8 mouse cellular contexts compared by ENCODE assay signal in genomic region chr19:60756192-60757098, GRCm38 (mm10). TPM values are rescaled to one million over a fixed set of nuclear protein-coding genes. Genes with fewer than 3 reads are reported as not detected.
DNase-seq lines count a peak whose midpoint lies in the region; ATAC-seq and TF ChIP-seq lines count a peak whose summit lies in the region.

No protein-coding gene starts in this region.

- H3K27me3 ChIP-seq in embryonic facial prominence, embryonic 12.5 days: 0 out of 2 replicates have a peak, but pooled peaks cover 8% of the 10 kb centered on the region
- peaks cover 7% of the 10 kb centered on the region; the same call in 1 of the 2 replicates for H3K27me3 ChIP-seq in heart, embryonic 14.5 days (ENCODE audit: control insufficient read depth, insufficient read depth, low read length)
- peaks cover 13% of the 10 kb centered on the region for H3K27me3 ChIP-seq in liver, embryonic 14.5 days (ENCODE audit: control insufficient read depth, insufficient read depth, low read length)

- no peak for TF ChIP-seq EP300 in liver, embryonic 14.5 days (IDR thresholded peaks at IDR 0.05; ENCODE audit: low read depth)

- peak; percentile 67 for ATAC-seq in embryonic facial prominence, embryonic 12.5 days (ENCODE audit: insufficient number of reproducible peaks, insufficient read depth, low FRiP score, low TSS enrichment)
- peak; percentile 49 for ATAC-seq in heart, embryonic 14.5 days (ENCODE audit: insufficient number of reproducible peaks, insufficient read depth, low FRiP score, low read depth)
- ATAC-seq in liver, embryonic 14.5 days (ENCODE audit: insufficient read depth): peak; percentile 49

- peak; percentile 91 for DNase-seq in A20 (ENCODE audit: low read depth, low spot score)
- peak; percentile 43 for DNase-seq in adrenal gland, postnatal 25 days
- peak; percentile 54 for DNase-seq in kidney, postnatal 14 days
- DNase-seq in liver, embryonic 14.5 days (ENCODE audit: low read depth in 3 of 3, low spot score in 3 of 3): peak in 1 of 3 experiments; percentile 22
- peak; percentile 66 for DNase-seq in neural tube, embryonic 10.5 days (ENCODE audit: extremely low spot score, low spot score)
- peak; percentile 36 for DNase-seq in telencephalon, adult 2 months (ENCODE audit: low read depth, low spot score)

- TF ChIP-seq CTCF in liver, embryonic 14.5 days (IDR thresholded peaks at IDR 0.05; ENCODE audit: low read depth): no peak; the same call in 1 of the 2 replicates

- no peaks in the 10 kb centered on the region for H3K9me3 ChIP-seq in embryonic facial prominence, embryonic 12.5 days
- no peaks in the 10 kb centered on the region for H3K9me3 ChIP-seq in heart, embryonic 14.5 days (ENCODE audit: control insufficient read depth, low read length)
- no peaks in the 10 kb centered on the region for H3K9me3 ChIP-seq in liver, embryonic 14.5 days (ENCODE audit: control insufficient read depth, low read length)

- peak overlapping the region; percentile 73 for H3K9ac ChIP-seq in embryonic facial prominence, embryonic 12.5 days
- H3K9ac ChIP-seq in heart, embryonic 14.5 days (ENCODE audit: low read length): peak overlapping the region; percentile 79
- peak overlapping the region; percentile 47 for H3K9ac ChIP-seq in liver, embryonic 14.5 days (replicated peaks)

- peak overlapping the region; percentile 99 for H3K4me2 ChIP-seq in embryonic facial prominence, embryonic 12.5 days (replicated peaks)
- H3K4me2 ChIP-seq in heart, embryonic 14.5 days (ENCODE audit: low read length): peak overlapping the region; percentile 100
- H3K4me2 ChIP-seq in liver, embryonic 14.5 days (ENCODE audit: low read depth): peak overlapping the region; percentile 89

- peak overlapping the region; percentile 50; the same call in 1 of the 2 replicates for H3K27ac ChIP-seq in embryonic facial prominence, embryonic 12.5 days
- H3K27ac ChIP-seq in heart, embryonic 14.5 days (replicated peaks in 1 of 2; ENCODE audit: control insufficient read depth in 1 of 2, insufficient read depth in 1 of 2, low read depth in 2 of 2, low read length in 2 of 2): peak overlapping the region in 1 of 2 experiments; percentile 19; a peak in 1 of 4 replicates
- no peak overlapping the region for H3K27ac ChIP-seq in liver, embryonic 14.5 days

- peaks cover 7% of the 10 kb centered on the region; the same call in 1 of the 2 replicates for H3K4me1 ChIP-seq in embryonic facial prominence, embryonic 12.5 days
- H3K4me1 ChIP-seq in heart, embryonic 14.5 days (ENCODE audit: control insufficient read depth in 2 of 2, insufficient read depth in 2 of 2, low read length in 2 of 2): peaks cover 2 to 14% of the 10 kb centered on the region in 2 experiments; a peak in 2 of 4 replicates
- H3K4me1 ChIP-seq in liver, embryonic 14.5 days (replicated peaks; ENCODE audit: control insufficient read depth in 2 of 2, insufficient read depth in 2 of 2, low read length in 1 of 2): peaks cover 7 to 8% of the 10 kb centered on the region in 2 experiments

- peak overlapping the region; percentile 77 for H3K4me3 ChIP-seq in embryonic facial prominence, embryonic 12.5 days
- H3K4me3 ChIP-seq in heart, embryonic 14.5 days (ENCODE audit: control insufficient read depth in 1 of 2, insufficient read depth in 1 of 2, low read depth in 1 of 2, low read length in 2 of 2): peak overlapping the region; percentile 70 to 85
- peak overlapping the region; percentile 50 to 70 for H3K4me3 ChIP-seq in liver, embryonic 14.5 days (ENCODE audit: insufficient read depth in 1 of 2, low read depth in 2 of 2, low read length in 2 of 2)

- under 1% methylated on average over 114 of the region's 115 CpGs for WGBS in embryonic facial prominence, embryonic 12.5 days
- under 1% methylated on average over 109 of the region's 115 CpGs for WGBS in heart, embryonic 14.5 days
- WGBS in liver, embryonic 14.5 days (ENCODE audit: insufficient replicate concordance): under 1% methylated on average over 111 of the region's 115 CpGs

- H3K36me3 ChIP-seq in embryonic facial prominence, embryonic 12.5 days: peaks cover 9% of the 10 kb centered on the region; the same call in 1 of the 2 replicates
- peaks cover 24% of the 10 kb centered on the region for H3K36me3 ChIP-seq in heart, embryonic 14.5 days (ENCODE audit: control insufficient read depth, insufficient read depth, low read length)
- H3K36me3 ChIP-seq in liver, embryonic 14.5 days (replicated peaks; ENCODE audit: control insufficient read depth, insufficient read depth, low read depth): peaks cover 7% of the 10 kb centered on the region

RNA-seq across cellular contexts. Expression of gene Nanos1, which starts 0.7 kb away (rescaled TPM):
- 1.0 and 1.2 TPM in 2 replicates for total RNA-seq in adrenal gland, postnatal 25 days (2021)
- polyA plus RNA-seq in embryonic facial prominence, embryonic 12.5 days (2016; fragmentation: Nextera tagmentation; extraction: Ambion mirVana): 2.3 and 3.6 TPM in 2 replicates
- polyA plus RNA-seq in heart, embryonic 14.5 days (2014; fragmentation: Nextera tagmentation; extraction: Ambion mirVana): 0.86 and 1.1 TPM in 2 replicates
- 1.00 and 1.3 TPM in 2 replicates for polyA plus RNA-seq in liver, embryonic 14.5 days (2012; rRNA removed)
- polyA plus RNA-seq in liver, embryonic 14.5 days (2014; fragmentation: Nextera tagmentation; extraction: Ambion mirVana): 1.2 and 1.9 TPM in 2 replicates

RNA-seq across cellular contexts. Expression of gene Eif3a, which starts 34.0 kb away (rescaled TPM):
- total RNA-seq in adrenal gland, postnatal 25 days (2021): 151 and 219 TPM in 2 replicates
- polyA plus RNA-seq in embryonic facial prominence, embryonic 12.5 days (2016; fragmentation: Nextera tagmentation; extraction: Ambion mirVana): 130 and 150 TPM in 2 replicates
- polyA plus RNA-seq in heart, embryonic 14.5 days (2014; fragmentation: Nextera tagmentation; extraction: Ambion mirVana): 114 and 128 TPM in 2 replicates
- 37.6 and 96.1 TPM in 2 replicates for polyA plus RNA-seq in liver, embryonic 14.5 days (2012; rRNA removed)
- 95.1 and 103 TPM in 2 replicates for polyA plus RNA-seq in liver, embryonic 14.5 days (2014; fragmentation: Nextera tagmentation; extraction: Ambion mirVana)

RNA-seq across cellular contexts. Expression of gene Fam45a, which starts 54.9 kb away (rescaled TPM):
- total RNA-seq in adrenal gland, postnatal 25 days (2021): 21.6 and 35.6 TPM in 2 replicates
- polyA plus RNA-seq in embryonic facial prominence, embryonic 12.5 days (2016; fragmentation: Nextera tagmentation; extraction: Ambion mirVana): 35.3 and 37.1 TPM in 2 replicates
- polyA plus RNA-seq in heart, embryonic 14.5 days (2014; fragmentation: Nextera tagmentation; extraction: Ambion mirVana): 23.2 and 24.2 TPM in 2 replicates
- polyA plus RNA-seq in liver, embryonic 14.5 days (2012; rRNA removed): 8.5 and 11.8 TPM in 2 replicates
- polyA plus RNA-seq in liver, embryonic 14.5 days (2014; fragmentation: Nextera tagmentation; extraction: Ambion mirVana): 25.7 and 29.3 TPM in 2 replicates
